Mouse (Mus musculus) intestine, postnatal 0 days (tissue): ENCODE measurements around the gene Hoxc4. TPM values are rescaled to one million over a fixed set of nuclear protein-coding genes. Genes with fewer than 3 reads are reported as not detected.
A peak's percentile ranks its signal among the peaks of the same experiment; 100 is the strongest.

ENCODE experiments used
- ATAC-seq: fragments of 200-750 bp; cut with Nextera tagmentation; 2 replicates; pipeline ENCODE4 v1.8.0; 2017; ENCODE audit warnings: mild to moderate bottlenecking, moderate TSS enrichment, moderate library complexity
- H3K27ac ChIP-seq: fragments of 300-500 bp; sonication (generic); 2 replicates; pipeline ENCODE4 v1.5.1; 2014; ENCODE audit warnings: mild to moderate bottlenecking, low read depth, low read length, moderate library complexity
- H3K27me3 ChIP-seq: fragments of 300-500 bp; sonication (generic); replicated peaks from 2 replicates; pipeline ENCODE4 v1.6.1; 2014; ENCODE audit warnings: low read length, mixed read lengths; ENCODE audit not compliant: control insufficient read depth, insufficient read depth
- H3K36me3 ChIP-seq: fragments of 300-500 bp; sonication (generic); 2 replicates; pipeline ENCODE4 v1.6.1; 2014; ENCODE audit warnings: mild to moderate bottlenecking, moderate library complexity; ENCODE audit not compliant: control insufficient read depth, insufficient read depth
- H3K4me1 ChIP-seq: fragments of 300-500 bp; sonication (generic); replicated peaks from 2 replicates; pipeline ENCODE4 v1.6.1; 2014; ENCODE audit warnings: antibody characterized with exemption, low read length, mixed read lengths; ENCODE audit not compliant: control insufficient read depth, insufficient read depth
- H3K4me2 ChIP-seq: fragments of 300-500 bp; sonication (generic); replicated peaks from 2 replicates; pipeline ENCODE4 v1.6.1; 2014; ENCODE audit warnings: low read depth, mild to moderate bottlenecking, moderate library complexity
- H3K4me3 ChIP-seq: fragments of 300-500 bp; sonication (generic); 2 replicates; pipeline ENCODE4 v1.5.1; 2014; ENCODE audit warnings: low read depth, low read length
- H3K9ac ChIP-seq: fragments of 300-500 bp; sonication (generic); 2 replicates; pipeline ENCODE4 v1.6.1; 2014; ENCODE audit warnings: mild to moderate bottlenecking, low read depth, low read length
- H3K9me3 ChIP-seq: fragments of 300-500 bp; sonication (generic); 2 replicates; pipeline ENCODE4 v1.6.1; 2016; ENCODE audit warnings: mixed run types; ENCODE audit not compliant: control insufficient read depth
- CTCF ChIP-seq: sonication (generic); IDR thresholded peaks from 2 replicates; pipeline ENCODE4 v1.5.1; 2016; ENCODE audit warnings: low read depth, mild to moderate bottlenecking, control low read depth, antibody characterized with exemption, moderate library complexity
- WGBS: fragments of 180-500 bp; shearing (Covaris S2); extraction: QIAGEN DNeasy Blood & Tissue Kit; methylation state at CpG from one replicate; pipeline ENCODE4 v1.1.7; 2014; 5-methylcytosine and 5-hydroxymethylcytosine counted together
- polyA plus RNA-seq: library from polyadenylated mRNA; unstranded; fragments of >200 nt; fragmentation: Nextera tagmentation; extraction: Ambion mirVana; gene quantifications from 2 replicates; pipeline ENCODE4 v1.2.1, GENCODE M21; 2015

Gene Hoxc4
- polyA plus RNA-seq, 1 experiment from 2014 or later = 4.8 TPM

GRCm38 (mm10) chr15:103067701-103068100 lies 49.0 kb downstream of the Hoxc4 start:
- Histone ChIP-seq H3K9me3 (no peaks in the 10 kb centered on the region), H3K36me3 (no peaks in the 10 kb centered on the region), H3K9ac (no peak overlapping the region), H3K27ac (no peak overlapping the region), H3K4me1 (no peaks in the 10 kb centered on the region), H3K4me2 (no peak overlapping the region), H3K4me3 (no peak overlapping the region), H3K27me3 (peaks cover 37% of the 10 kb centered on the region)
- WGBS = 39% methylated on average over 4 of the region's 4 CpGs
- TF ChIP-seq CTCF = no peak
- ATAC-seq = no peak

- H3K9me3 ChIP-seq = no peaks in the 10 kb centered on the region
- peak overlapping the region; percentile 20; the same call in 1 of the 2 replicates for H3K4me3 ChIP-seq
- no peak for TF ChIP-seq CTCF
- 3% methylated on average over 18 of the region's 18 CpGs for WGBS
- H3K9ac ChIP-seq = no peak overlapping the region
- H3K36me3 ChIP-seq = no peaks in the 10 kb centered on the region
- no peaks in the 10 kb centered on the region for H3K4me1 ChIP-seq
- ATAC-seq = no peak
- peak overlapping the region; percentile 49 for H3K4me2 ChIP-seq
- peaks cover 30% of the 10 kb centered on the region for H3K27me3 ChIP-seq
- H3K27ac ChIP-seq = no peak overlapping the region
Observed at GRCm38 (mm10) chr15:103069173-103069572, 50.4 kb downstream of the Hoxc4 start.

- H3K9ac ChIP-seq = no peak overlapping the region
- H3K9me3 ChIP-seq = no peaks in the 10 kb centered on the region
- H3K27ac ChIP-seq = no peak overlapping the region
- H3K36me3 ChIP-seq = no peaks in the 10 kb centered on the region
- 34% methylated on average over 5 of the region's 5 CpGs for WGBS
- no peaks in the 10 kb centered on the region for H3K4me1 ChIP-seq
- H3K27me3 ChIP-seq = peaks cover 16% of the 10 kb centered on the region; the same call in 1 of the 2 replicates
- H3K4me3 ChIP-seq = no peak overlapping the region
- H3K4me2 ChIP-seq = no peak overlapping the region
- ATAC-seq = no peak
- no peak for TF ChIP-seq CTCF
Observed at GRCm38 (mm10) chr15:103071266-103071665, 52.5 kb downstream of the Hoxc4 start.

- no peak for TF ChIP-seq CTCF
- no peaks in the 10 kb centered on the region for H3K36me3 ChIP-seq
- no peaks in the 10 kb centered on the region for H3K4me1 ChIP-seq
- H3K4me2 ChIP-seq = no peak overlapping the region
- no peak overlapping the region for H3K27ac ChIP-seq
- no peaks in the 10 kb centered on the region for H3K9me3 ChIP-seq
- 37% methylated on average over 11 of the region's 11 CpGs for WGBS
- peaks cover 6% of the 10 kb centered on the region; the same call in 1 of the 2 replicates for H3K27me3 ChIP-seq
- H3K9ac ChIP-seq = no peak overlapping the region
- no peak for ATAC-seq
- no peak overlapping the region for H3K4me3 ChIP-seq
Observed at GRCm38 (mm10) chr15:103074663-103075415, 56.1 kb downstream of the Hoxc4 start.

- 0 out of 2 replicates have a peak, but pooled peaks cover 4% of the 10 kb centered on the region for H3K27me3 ChIP-seq
- H3K27ac ChIP-seq = no peak overlapping the region
- H3K4me1 ChIP-seq = no peaks in the 10 kb centered on the region
- no peak overlapping the region for H3K9ac ChIP-seq
- no peak for ATAC-seq
- H3K36me3 ChIP-seq = no peaks in the 10 kb centered on the region
- no peak overlapping the region for H3K4me2 ChIP-seq
- no peaks in the 10 kb centered on the region for H3K9me3 ChIP-seq
- peak; percentile 36; the same call in 1 of the 2 replicates for TF ChIP-seq CTCF
- 85% methylated on average over 2 of the region's 2 CpGs for WGBS
- no peak overlapping the region for H3K4me3 ChIP-seq
Observed at GRCm38 (mm10) chr15:103077673-103078072, 58.9 kb downstream of the Hoxc4 start.

GRCm38 (mm10) chr15:103082622-103083021 lies 63.9 kb downstream of the Hoxc4 start:
- TF ChIP-seq CTCF = no peak
- H3K4me1 ChIP-seq = no peaks in the 10 kb centered on the region
- WGBS = 43% methylated on average over 4 of the region's 4 CpGs
- no peaks in the 10 kb centered on the region for H3K36me3 ChIP-seq
- H3K27ac ChIP-seq = no peak overlapping the region
- no peaks in the 10 kb centered on the region for H3K9me3 ChIP-seq
- no peak overlapping the region for H3K9ac ChIP-seq
- peaks cover 30% of the 10 kb centered on the region for H3K27me3 ChIP-seq
- H3K4me2 ChIP-seq = no peak overlapping the region
- no peak overlapping the region for H3K4me3 ChIP-seq
- ATAC-seq = no peak
